Mouse (Mus musculus) thymus, adult 2 months (tissue): ENCODE results near the gene Slc35g1. TPM values are rescaled to one million over a fixed set of nuclear protein-coding genes. Genes with fewer than 3 reads are reported as not detected.

ENCODE experiments used
- DNase-seq: peaks from one replicate; pipeline ENCODE4 v3.0.0; 2021
- H3K27ac ChIP-seq: fragments of 200-500 bp; 2 replicates; pipeline ENCODE4 v1.5.1; 2012; ENCODE audit warnings: low read length, control low read depth; ENCODE audit not compliant: control insufficient read depth, insufficient read depth
- H3K27me3 ChIP-seq: fragments of 200-500 bp; 2 replicates; pipeline ENCODE4 v1.6.1; 2012; ENCODE audit warnings: mild to moderate bottlenecking, low read length, moderate library complexity, mixed read lengths; ENCODE audit not compliant: control insufficient read depth, insufficient read depth
- H3K36me3 ChIP-seq: fragments of 200-500 bp; 2 replicates; pipeline ENCODE4 v1.6.1; 2012; ENCODE audit warnings: mild to moderate bottlenecking, low read length, moderate library complexity; ENCODE audit not compliant: control insufficient read depth, insufficient read depth
- H3K4me1 ChIP-seq: fragments of 200-500 bp; replicated peaks from 2 replicates; pipeline ENCODE4 v1.6.1; 2012; ENCODE audit warnings: low read length; ENCODE audit not compliant: control insufficient read depth, insufficient read depth
- H3K4me3 ChIP-seq: fragments of 200-500 bp; 2 replicates; pipeline ENCODE4 v1.5.1; 2012; ENCODE audit warnings: mild to moderate bottlenecking, low read length, control low read depth, moderate library complexity; ENCODE audit not compliant: control insufficient read depth, insufficient read depth
- CTCF ChIP-seq: fragments of 200-500 bp; IDR thresholded peaks from 2 replicates; pipeline ENCODE4 v1.5.1; 2012; ENCODE audit warnings: mild to moderate bottlenecking, control low read depth, low read length, moderate library complexity, borderline replicate concordance; ENCODE audit not compliant: control insufficient read depth, poor library complexity, insufficient read depth; ENCODE audit errors: extremely low read depth
- POLR2A ChIP-seq: fragments of 200-500 bp; IDR thresholded peaks from 2 replicates; pipeline ENCODE4 v1.6.1; 2012; ENCODE audit warnings: mild to moderate bottlenecking, low read length, control low read depth, moderate library complexity; ENCODE audit not compliant: control insufficient read depth, poor library complexity, insufficient read depth; ENCODE audit errors: extremely low read depth
- WGBS: fragments of 180-500 bp; shearing (Covaris S2); methylation state at CpG from one replicate; pipeline ENCODE4 v1.1.7; 2018; 5-methylcytosine and 5-hydroxymethylcytosine counted together
- polyA plus RNA-seq: library from polyadenylated mRNA; depleted of rRNA; stranded (reverse); fragments of >200 nt; gene quantifications from 2 replicates; pipeline ENCODE4 v1.2.3, GENCODE M21; 2012; rRNA removed

Gene Slc35g1
- polyA plus RNA-seq: 5.3 and 8.2 TPM in 2 replicates

- 3% methylated on average over 89 of the region's 90 CpGs for WGBS
- Histone ChIP-seq H3K36me3 (no peaks in the 10 kb centered on the region), H3K27me3 (no peaks in the 10 kb centered on the region), H3K27ac (no peak within 1 kb of the TSS), H3K4me1 (peaks cover 14% of the 10 kb centered on the region), H3K4me3 (peak within 1 kb of the TSS; percentile 66)
- DNase-seq: peak; percentile 57
- TF ChIP-seq CTCF (no peak), POLR2A (0 out of 2 replicates have a peak, but pooled peaks have one; percentile 36)
These were observed at the start of gene Slc35g1 for GRCm38 (mm10) chr19:38395701-38396632. Gene Slc35g1 (plus strand): TSS chr19:38395980.

GRCm38 (mm10) chr19:38348271-38349012, 47.3 kb upstream of the Slc35g1 start:
- Histone ChIP-seq H3K36me3 (no peaks in the 10 kb centered on the region), H3K4me1 (no peaks in the 10 kb centered on the region), H3K27me3 (no peaks in the 10 kb centered on the region), H3K27ac (no peak overlapping the region), H3K4me3 (no peak overlapping the region)
- 58% methylated on average over 13 of the region's 13 CpGs for WGBS
- no peak for DNase-seq
- no peak for TF ChIP-seq POLR2A
- no peak for TF ChIP-seq CTCF

- DNase-seq: no peak
- H3K4me1 ChIP-seq: no peaks in the 10 kb centered on the region
- H3K27ac ChIP-seq: no peak overlapping the region
- H3K36me3 ChIP-seq: no peaks in the 10 kb centered on the region
- H3K4me3 ChIP-seq: no peak overlapping the region
- no peaks in the 10 kb centered on the region for H3K27me3 ChIP-seq
- WGBS: 92% methylated on average over 5 of the region's 5 CpGs
- TF ChIP-seq CTCF (no peak), POLR2A (no peak)
These were observed 46.8 kb upstream of the Slc35g1 start for GRCm38 (mm10) chr19:38349013-38349341.

DNA sequence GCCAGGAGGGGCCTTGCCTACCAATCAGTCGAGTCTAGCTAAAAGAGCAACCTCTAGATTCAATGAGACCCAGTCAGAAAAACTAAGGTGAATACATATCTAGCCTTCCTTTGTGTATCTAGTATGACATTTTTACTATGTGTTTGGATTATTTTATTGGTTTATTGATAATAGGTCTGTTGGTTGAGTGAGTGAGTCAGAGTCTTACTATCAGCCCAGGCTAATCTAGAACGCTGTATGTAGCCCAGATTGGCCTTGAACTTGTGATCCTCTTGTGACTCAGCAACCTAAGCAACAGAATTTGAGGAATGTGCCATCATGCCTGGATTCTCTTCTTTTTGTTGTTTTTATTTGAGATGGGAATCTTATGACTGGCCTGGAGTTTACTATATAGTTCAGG, 44.6 kb upstream of the Slc35g1 start:
- no peak for TF ChIP-seq POLR2A
- no peak for TF ChIP-seq CTCF
- H3K4me3 ChIP-seq: no peak overlapping the region
- 84% methylated on average over 2 of the region's 2 CpGs for WGBS
- no peaks in the 10 kb centered on the region for H3K4me1 ChIP-seq
- H3K36me3 ChIP-seq: no peaks in the 10 kb centered on the region
- H3K27ac ChIP-seq: no peak overlapping the region
- no peaks in the 10 kb centered on the region for H3K27me3 ChIP-seq
- no peak for DNase-seq

GRCm38 (mm10) chr19:38351728-38352127, 44.1 kb upstream of the Slc35g1 start:
- TF ChIP-seq POLR2A (no peak), CTCF (no peak)
- DNase-seq: no peak
- H3K27me3 ChIP-seq: no peaks in the 10 kb centered on the region
- 94% methylated on average over 3 of the region's 3 CpGs for WGBS
- H3K36me3 ChIP-seq: no peaks in the 10 kb centered on the region
- no peaks in the 10 kb centered on the region for H3K4me1 ChIP-seq
- no peak overlapping the region for H3K4me3 ChIP-seq
- H3K27ac ChIP-seq: no peak overlapping the region

DNA sequence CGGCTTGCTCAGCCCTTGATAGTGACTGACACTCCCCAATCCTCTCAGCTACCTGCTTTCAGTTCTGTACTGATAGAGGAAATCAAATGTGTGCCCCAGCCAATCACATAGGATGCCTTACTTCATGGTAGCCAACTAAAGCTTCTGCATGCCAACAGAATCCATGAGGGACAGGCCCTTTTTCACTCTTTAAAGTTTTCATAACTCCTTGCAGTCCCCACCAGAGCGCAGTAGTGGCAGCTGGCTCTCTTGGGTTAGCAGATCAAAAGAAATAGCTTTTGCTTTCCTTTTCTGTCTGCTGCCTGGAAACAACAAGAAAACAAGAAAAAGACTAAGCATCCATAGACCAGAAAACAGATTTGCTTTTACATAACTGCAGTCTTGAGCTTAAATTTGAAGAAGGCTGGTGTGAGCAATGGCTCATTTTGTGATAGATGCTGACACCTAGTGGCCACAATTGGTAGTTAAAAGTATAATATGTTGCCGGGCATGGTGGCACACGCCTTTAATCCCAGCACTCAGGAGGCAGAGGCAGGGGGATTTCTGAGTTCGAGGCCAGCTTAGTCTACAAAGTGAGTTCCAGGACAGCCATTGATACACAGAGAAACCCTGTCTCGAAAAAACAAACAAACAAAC, 43.2 kb upstream of the Slc35g1 start:
- H3K4me1 ChIP-seq: no peaks in the 10 kb centered on the region
- no peaks in the 10 kb centered on the region for H3K27me3 ChIP-seq
- peak; percentile 18 for DNase-seq
- H3K27ac ChIP-seq: no peak overlapping the region
- no peak overlapping the region for H3K4me3 ChIP-seq
- H3K36me3 ChIP-seq: no peaks in the 10 kb centered on the region
- TF ChIP-seq CTCF: no peak
- TF ChIP-seq POLR2A: no peak
- WGBS: 36% methylated on average over 6 of the region's 6 CpGs
